Mouse (Mus musculus): Measurements from ENCODE around the gene Mpp2. TPM values are rescaled to one million over a fixed set of nuclear protein-coding genes. Genes with fewer than 3 reads are reported as not detected.

The Mpp2 gene
- polyA plus RNA-seq, 1 experiment from 2014 or later: 24.1 TPM

- Histone ChIP-seq H3K4me1 (replicated peaks; ENCODE audit: control insufficient read depth, insufficient read depth, low read length) (peaks cover 4% of the 10 kb centered on the region; the same call in 1 of the 2 replicates), H3K4me3 (replicated peaks; ENCODE audit: low read length) (no peak overlapping the region), H3K27ac (ENCODE audit: low read length) (peak overlapping the region; percentile 32; the same call in 1 of the 2 replicates), H3K4me2 (ENCODE audit: low read length) (no peak overlapping the region), H3K27me3 (replicated peaks; ENCODE audit: control insufficient read depth, insufficient read depth, low read length) (no peaks in the 10 kb centered on the region), H3K9me3 (ENCODE audit: control insufficient read depth, low read length) (no peaks in the 10 kb centered on the region), H3K36me3 (ENCODE audit: control insufficient read depth, insufficient read depth) (no peaks in the 10 kb centered on the region), H3K9ac (replicated peaks; ENCODE audit: low read depth, low read length) (no peak overlapping the region)
- no peak for ATAC-seq
- 74% methylated on average over 5 of the region's 5 CpGs for WGBS
These were observed 52.8 kb downstream of the Mpp2 start for GRCm38 (mm10) chr11:102035456-102035960.

- Histone ChIP-seq H3K27ac (ENCODE audit: low read length) (no peak overlapping the region), H3K9ac (replicated peaks; ENCODE audit: low read depth, low read length) (no peak overlapping the region)
These were observed 53.4 kb downstream of the Mpp2 start for GRCm38 (mm10) chr11:102034887-102035286.

GRCm38 (mm10) chr11:102033055-102033591 lies 55.2 kb downstream of the Mpp2 start:
- Histone ChIP-seq H3K9ac (replicated peaks; ENCODE audit: low read depth, low read length) (no peak overlapping the region), H3K27me3 (replicated peaks; ENCODE audit: control insufficient read depth, insufficient read depth, low read length) (no peaks in the 10 kb centered on the region), H3K9me3 (ENCODE audit: control insufficient read depth, low read length) (no peaks in the 10 kb centered on the region), H3K4me2 (ENCODE audit: low read length) (no peak overlapping the region), H3K36me3 (ENCODE audit: control insufficient read depth, insufficient read depth) (no peaks in the 10 kb centered on the region), H3K4me3 (replicated peaks; ENCODE audit: low read length) (no peak overlapping the region), H3K4me1 (replicated peaks; ENCODE audit: control insufficient read depth, insufficient read depth, low read length) (peaks cover 4% of the 10 kb centered on the region), H3K27ac (ENCODE audit: low read length) (no peak overlapping the region)
- ATAC-seq: no peak
- WGBS: 90% methylated on average over 12 of the region's 12 CpGs

More at GRCm38 (mm10) chr11:102034887-102035286, 53.4 kb downstream of the Mpp2 start:
- H3K4me2 ChIP-seq (ENCODE audit: low read length): no peak overlapping the region
- no peaks in the 10 kb centered on the region for H3K27me3 ChIP-seq (replicated peaks; ENCODE audit: control insufficient read depth, insufficient read depth, low read length)
- H3K4me1 ChIP-seq (replicated peaks; ENCODE audit: control insufficient read depth, insufficient read depth, low read length): peaks cover 4% of the 10 kb centered on the region
- no peaks in the 10 kb centered on the region for H3K36me3 ChIP-seq (ENCODE audit: control insufficient read depth, insufficient read depth)
- no peak overlapping the region for H3K4me3 ChIP-seq (replicated peaks; ENCODE audit: low read length)
- peak; percentile 38; the same call in 1 of the 2 replicates for ATAC-seq
- H3K9me3 ChIP-seq (ENCODE audit: control insufficient read depth, low read length): no peaks in the 10 kb centered on the region
- WGBS: 48% methylated on average over 8 of the region's 8 CpGs

- H3K4me1 ChIP-seq (replicated peaks; ENCODE audit: control insufficient read depth, insufficient read depth, low read length): peaks cover 13% of the 10 kb centered on the region
- no peak for ATAC-seq
- WGBS: 39% methylated on average over 7 of the region's 7 CpGs
- H3K9ac ChIP-seq (replicated peaks; ENCODE audit: low read depth, low read length): no peak overlapping the region
- H3K27ac ChIP-seq (ENCODE audit: low read length): no peak overlapping the region
- no peaks in the 10 kb centered on the region for H3K27me3 ChIP-seq (replicated peaks; ENCODE audit: control insufficient read depth, insufficient read depth, low read length)
- no peak overlapping the region for H3K4me2 ChIP-seq (ENCODE audit: low read length)
- H3K36me3 ChIP-seq (ENCODE audit: control insufficient read depth, insufficient read depth): no peaks in the 10 kb centered on the region
- no peak overlapping the region for H3K4me3 ChIP-seq (replicated peaks; ENCODE audit: low read length)
- H3K9me3 ChIP-seq (ENCODE audit: control insufficient read depth, low read length): no peaks in the 10 kb centered on the region
These were observed 57.2 kb downstream of the Mpp2 start for GRCm38 (mm10) chr11:102031149-102031548.

- no peaks in the 10 kb centered on the region for H3K9me3 ChIP-seq (ENCODE audit: control insufficient read depth, low read length)
These were observed 58.3 kb downstream of the Mpp2 start for GRCm38 (mm10) chr11:102029966-102030365.

GRCm38 (mm10) chr11:102029304-102029703 lies 59.0 kb downstream of the Mpp2 start:
- ATAC-seq: no peak
- Histone ChIP-seq H3K9ac (replicated peaks; ENCODE audit: low read depth, low read length) (no peak overlapping the region), H3K27me3 (replicated peaks; ENCODE audit: control insufficient read depth, insufficient read depth, low read length) (no peaks in the 10 kb centered on the region), H3K4me2 (ENCODE audit: low read length) (no peak overlapping the region), H3K4me1 (replicated peaks; ENCODE audit: control insufficient read depth, insufficient read depth, low read length) (peaks cover 28% of the 10 kb centered on the region), H3K9me3 (ENCODE audit: control insufficient read depth, low read length) (no peaks in the 10 kb centered on the region), H3K4me3 (replicated peaks; ENCODE audit: low read length) (no peak overlapping the region), H3K27ac (ENCODE audit: low read length) (no peak overlapping the region), H3K36me3 (ENCODE audit: control insufficient read depth, insufficient read depth) (no peaks in the 10 kb centered on the region)
- 90% methylated on average over 4 of the region's 4 CpGs for WGBS

More at GRCm38 (mm10) chr11:102029966-102030365, 58.3 kb downstream of the Mpp2 start:
- Histone ChIP-seq H3K4me1 (replicated peaks; ENCODE audit: control insufficient read depth, insufficient read depth, low read length) (peaks cover 25% of the 10 kb centered on the region), H3K4me2 (ENCODE audit: low read length) (no peak overlapping the region), H3K27ac (ENCODE audit: low read length) (no peak overlapping the region), H3K9ac (replicated peaks; ENCODE audit: low read depth, low read length) (no peak overlapping the region), H3K36me3 (ENCODE audit: control insufficient read depth, insufficient read depth) (no peaks in the 10 kb centered on the region), H3K4me3 (replicated peaks; ENCODE audit: low read length) (no peak overlapping the region), H3K27me3 (replicated peaks; ENCODE audit: control insufficient read depth, insufficient read depth, low read length) (no peaks in the 10 kb centered on the region)
- WGBS: 32% methylated on average over 7 of the region's 7 CpGs
- ATAC-seq: no peak

GRCm38 (mm10) chr11:102028087-102028816 lies 60.1 kb downstream of the Mpp2 start, which contains the start of gene Mpp3:
Mpp3 (minus strand) TSS chr11:102028461.
- 53% methylated on average over 6 of the region's 6 CpGs for WGBS

GRCm38 (mm10) chr11:102027361-102028017 lies 60.8 kb downstream of the Mpp2 start:
- no peaks in the 10 kb centered on the region for H3K9me3 ChIP-seq (ENCODE audit: control insufficient read depth, low read length)
- H3K9ac ChIP-seq (replicated peaks; ENCODE audit: low read depth, low read length): peak overlapping the region; percentile 72
- peak; percentile 16 for ATAC-seq
- peak overlapping the region; percentile 71 for H3K27ac ChIP-seq (ENCODE audit: low read length)
- no peaks in the 10 kb centered on the region for H3K27me3 ChIP-seq (replicated peaks; ENCODE audit: control insufficient read depth, insufficient read depth, low read length)
- H3K4me2 ChIP-seq (ENCODE audit: low read length): peak overlapping the region; percentile 56
- 2% methylated on average over 12 of the region's 12 CpGs for WGBS
- H3K4me3 ChIP-seq (replicated peaks; ENCODE audit: low read length): peak overlapping the region; percentile 65
- 0 out of 2 replicates have a peak, but pooled peaks cover 2% of the 10 kb centered on the region for H3K36me3 ChIP-seq (ENCODE audit: control insufficient read depth, insufficient read depth)
- peaks cover 28% of the 10 kb centered on the region for H3K4me1 ChIP-seq (replicated peaks; ENCODE audit: control insufficient read depth, insufficient read depth, low read length)

More at GRCm38 (mm10) chr11:102028087-102028816, 60.1 kb downstream of the Mpp2 start, which contains the start of gene Mpp3:
- H3K4me2 ChIP-seq (ENCODE audit: low read length): peak within 1 kb of the TSS; percentile 56
- peak within 1 kb of the TSS; percentile 65 for H3K4me3 ChIP-seq (replicated peaks; ENCODE audit: low read length)
- peak within 1 kb of the TSS; percentile 71 for H3K27ac ChIP-seq (ENCODE audit: low read length)
- peak within 1 kb of the TSS; percentile 72 for H3K9ac ChIP-seq (replicated peaks; ENCODE audit: low read depth, low read length)
- H3K36me3 ChIP-seq (ENCODE audit: control insufficient read depth, insufficient read depth): no peaks in the 10 kb centered on the region
- peaks cover 28% of the 10 kb centered on the region for H3K4me1 ChIP-seq (replicated peaks; ENCODE audit: control insufficient read depth, insufficient read depth, low read length)
- no peak for ATAC-seq
- H3K9me3 ChIP-seq (ENCODE audit: control insufficient read depth, low read length): no peaks in the 10 kb centered on the region
- no peaks in the 10 kb centered on the region for H3K27me3 ChIP-seq (replicated peaks; ENCODE audit: control insufficient read depth, insufficient read depth, low read length)
